Mouse (Mus musculus) urinary bladder, adult 2 months (tissue): ENCODE results near the gene Scfd2. TPM values are rescaled to one million over a fixed set of nuclear protein-coding genes. Genes with fewer than 3 reads are reported as not detected.

ENCODE experiments used
- DNase-seq: peaks from one replicate; pipeline ENCODE4 v3.0.0; 2022; ENCODE audit warnings: low spot score
- polyA plus RNA-seq: library from polyadenylated mRNA; depleted of rRNA; stranded (reverse); fragments of >200 nt; gene quantifications from 2 replicates; pipeline ENCODE4 v1.2.3, GENCODE M21; 2012

Scfd2 gene
- polyA plus RNA-seq, 1 experiment = 9.1 TPM

GRCm38 (mm10) chr5:74242654-74243053, 288.9 kb downstream of the Scfd2 start:
- no peak for DNase-seq

GRCm38 (mm10) chr5:74240926-74241680, 290.5 kb downstream of the Scfd2 start:
- DNase-seq = no peak

GRCm38 (mm10) chr5:74240298-74240697, 291.3 kb downstream of the Scfd2 start:
- no peak for DNase-seq

GRCm38 (mm10) chr5:74239369-74239768, 292.2 kb downstream of the Scfd2 start:
- DNase-seq = no peak

DNA sequence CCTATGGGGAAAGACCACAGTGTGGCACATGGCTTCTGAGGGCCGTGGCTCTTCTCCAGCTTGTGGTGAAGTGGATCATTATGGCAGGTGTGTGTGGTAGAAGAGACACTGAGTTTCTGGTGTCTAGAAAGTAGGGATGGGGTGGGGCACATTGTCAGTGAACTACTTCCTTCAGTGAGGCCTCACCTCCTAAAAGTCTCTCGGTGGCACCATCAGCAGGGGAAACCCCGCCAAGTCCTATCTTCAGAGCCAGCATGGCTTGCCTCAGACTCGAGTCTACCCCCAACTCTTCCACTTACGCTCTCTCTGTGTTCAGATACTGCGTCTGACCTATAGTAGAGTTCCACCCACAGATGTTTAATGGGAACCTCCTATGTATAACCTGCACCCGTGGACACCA, 297.8 kb downstream of the Scfd2 start:
- no peak for DNase-seq

- no peak for DNase-seq
These were observed 301.0 kb downstream of the Scfd2 start for GRCm38 (mm10) chr5:74230525-74230924.

DNA sequence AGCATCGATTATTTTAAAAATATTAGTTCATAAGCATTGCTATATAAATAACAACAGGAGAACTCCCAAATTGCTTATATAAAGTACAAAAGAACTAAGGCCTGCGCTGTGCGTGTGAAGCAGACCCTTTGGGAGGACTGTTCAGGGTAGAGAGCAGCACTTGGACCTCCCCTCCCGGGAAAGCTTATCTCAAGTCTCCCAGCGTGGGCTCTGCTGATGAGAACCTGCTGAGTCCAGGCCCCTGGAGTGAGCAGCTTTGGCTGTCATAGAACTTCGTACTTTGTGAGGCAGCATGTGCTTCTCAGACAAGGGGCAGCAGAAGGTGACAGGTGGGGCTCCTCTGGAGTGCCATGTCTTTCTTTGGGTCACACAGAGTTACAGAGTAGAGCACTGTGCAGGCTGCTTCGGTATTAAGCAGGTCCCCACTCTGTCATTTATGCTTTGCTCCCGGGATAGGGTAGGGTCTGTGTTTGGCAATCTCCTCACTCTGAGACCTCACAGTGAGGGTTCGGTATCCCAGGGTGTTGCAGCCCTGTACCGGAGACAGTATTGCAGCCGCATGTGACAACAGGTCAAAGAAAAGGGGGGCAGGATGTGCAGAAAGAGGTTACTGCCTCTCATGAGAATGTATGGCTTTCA, 301.7 kb downstream of the Scfd2 start:
- no peak for DNase-seq

DNA sequence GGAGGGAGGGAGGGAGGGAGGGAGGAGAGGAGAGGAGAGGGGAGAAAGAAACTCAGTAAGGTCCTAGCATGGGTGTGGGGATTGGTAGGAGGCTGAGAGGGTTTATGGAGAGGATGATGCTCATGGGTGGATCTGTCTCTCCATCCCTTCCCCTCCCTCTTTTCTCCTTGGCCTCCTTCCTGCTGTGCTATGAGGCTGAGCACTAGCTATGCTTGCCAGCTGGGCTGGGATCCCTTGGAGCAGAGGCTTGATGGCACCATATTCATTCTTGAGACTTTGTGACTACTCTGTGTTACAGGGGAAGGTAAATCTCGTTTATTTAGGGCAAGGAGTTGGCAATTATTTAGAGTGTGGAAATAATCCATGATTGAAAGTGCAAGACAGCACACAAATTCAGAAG, 302.6 kb downstream of the Scfd2 start:
- DNase-seq = no peak

- no peak for DNase-seq
These were observed 304.2 kb downstream of the Scfd2 start for GRCm38 (mm10) chr5:74227352-74227751.

DNA sequence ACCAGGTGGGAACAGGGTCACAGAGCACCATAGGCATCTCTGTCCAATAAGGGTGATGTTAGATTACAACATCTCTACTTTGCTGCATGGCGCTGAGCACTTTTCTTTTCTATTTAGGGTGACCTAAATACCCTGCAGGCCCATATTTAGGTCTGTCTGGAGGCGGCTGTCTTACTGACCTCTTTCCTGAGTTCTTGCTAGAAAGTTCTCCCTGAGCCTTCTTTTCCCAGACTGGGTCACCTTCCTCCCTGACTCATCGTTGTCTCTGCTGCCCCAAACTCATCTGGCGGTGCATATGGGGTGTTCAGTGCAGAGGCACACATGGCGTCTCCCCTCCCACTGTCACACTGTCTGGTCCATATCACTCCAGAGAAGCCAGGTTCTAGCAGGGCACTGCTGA, 305.4 kb downstream of the Scfd2 start:
- DNase-seq = no peak

- DNase-seq = no peak
These were observed 307.1 kb downstream of the Scfd2 start for GRCm38 (mm10) chr5:74224480-74224879.

GRCm38 (mm10) chr5:74222626-74223025, 308.9 kb downstream of the Scfd2 start:
- no peak for DNase-seq

DNA sequence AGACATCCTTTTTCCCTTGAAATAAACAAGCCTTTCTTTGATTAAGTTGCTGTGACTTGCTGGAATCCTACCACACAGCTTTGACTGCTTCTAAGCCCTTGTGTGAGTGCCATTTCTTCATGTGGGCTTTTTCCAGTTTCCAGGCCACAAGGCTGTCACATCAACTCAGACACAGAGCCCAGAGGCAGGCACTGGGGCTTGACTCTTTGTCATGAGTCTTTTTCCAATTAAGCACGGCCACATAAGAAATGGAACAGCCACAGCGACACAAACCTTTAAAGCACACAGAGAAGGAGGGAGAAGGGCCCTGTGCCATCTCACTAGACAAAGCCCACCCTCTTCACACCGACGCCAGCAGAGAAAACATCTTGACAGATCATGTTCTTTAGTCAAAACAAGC, 313.0 kb downstream of the Scfd2 start:
- DNase-seq = no peak

- no peak for DNase-seq
These were observed 316.4 kb downstream of the Scfd2 start for GRCm38 (mm10) chr5:74215125-74215524.

- no peak for DNase-seq
These were observed 317.0 kb downstream of the Scfd2 start for GRCm38 (mm10) chr5:74214501-74215110.

DNA sequence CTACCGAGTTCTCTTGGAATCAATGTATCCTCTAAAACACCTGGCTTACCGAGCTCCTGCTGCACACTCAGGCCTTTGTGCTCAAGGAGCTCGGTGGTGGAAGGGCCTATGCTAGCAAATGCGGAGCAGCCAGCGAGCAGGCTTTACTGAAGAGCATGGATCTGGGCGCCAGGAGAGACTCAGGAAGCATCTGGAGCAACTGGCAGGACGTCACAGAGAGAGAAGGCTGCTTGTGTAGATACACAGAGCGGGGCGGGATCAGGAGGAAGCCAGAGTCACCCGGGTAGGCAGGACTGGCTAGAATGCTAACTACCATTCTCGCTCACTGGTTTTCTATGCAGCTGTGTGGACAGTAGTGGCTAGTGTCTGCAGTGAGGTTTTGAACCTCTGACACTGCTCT, 320.2 kb downstream of the Scfd2 start:
- DNase-seq = no peak

GRCm38 (mm10) chr5:74209640-74210039, 321.9 kb downstream of the Scfd2 start:
- DNase-seq = no peak

DNA sequence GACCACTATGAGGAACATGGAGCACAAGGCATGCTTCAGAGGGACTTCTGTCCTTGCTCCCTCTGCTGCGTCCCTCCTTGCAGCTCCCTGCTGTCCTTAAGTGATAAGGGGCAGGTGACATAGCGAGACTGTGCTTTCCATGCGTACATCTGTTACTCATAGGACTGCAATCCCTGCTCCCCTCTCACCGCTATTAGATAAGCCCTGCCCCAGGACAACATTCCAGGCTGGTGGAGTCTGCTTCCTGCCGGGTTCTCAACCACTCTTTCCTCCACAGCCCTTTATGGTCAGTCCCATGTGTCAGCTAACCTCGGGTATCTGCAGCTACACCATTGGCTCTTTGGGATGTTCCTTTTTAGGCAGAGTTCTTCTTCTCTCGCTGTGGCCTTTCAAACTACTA, 323.1 kb downstream of the Scfd2 start:
- no peak for DNase-seq

GRCm38 (mm10) chr5:74207209-74207608, 324.4 kb downstream of the Scfd2 start:
- no peak for DNase-seq

GRCm38 (mm10) chr5:74206649-74207048, 324.9 kb downstream of the Scfd2 start:
- no peak for DNase-seq

DNA sequence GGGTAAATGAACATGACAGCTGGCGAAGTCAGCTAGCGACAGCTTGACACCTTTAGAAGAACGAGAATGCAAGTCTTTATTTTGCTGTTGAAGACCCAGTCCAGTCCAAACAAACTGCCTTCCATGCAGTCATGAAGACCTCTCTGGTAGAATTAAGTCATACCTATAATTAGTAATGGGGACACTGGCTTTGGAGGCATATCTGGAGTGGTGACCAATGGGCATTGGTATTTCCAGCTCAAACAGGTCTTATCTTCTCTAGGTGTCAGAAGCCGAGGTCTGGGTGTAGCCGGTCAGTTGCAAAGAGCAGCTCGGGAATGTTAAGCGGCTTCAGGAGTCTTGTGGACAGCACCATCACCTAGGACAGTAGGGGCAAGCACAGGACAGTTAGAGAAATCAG, 325.5 kb downstream of the Scfd2 start:
- no peak for DNase-seq

GRCm38 (mm10) chr5:74205509-74205908, 326.1 kb downstream of the Scfd2 start:
- no peak for DNase-seq

DNA sequence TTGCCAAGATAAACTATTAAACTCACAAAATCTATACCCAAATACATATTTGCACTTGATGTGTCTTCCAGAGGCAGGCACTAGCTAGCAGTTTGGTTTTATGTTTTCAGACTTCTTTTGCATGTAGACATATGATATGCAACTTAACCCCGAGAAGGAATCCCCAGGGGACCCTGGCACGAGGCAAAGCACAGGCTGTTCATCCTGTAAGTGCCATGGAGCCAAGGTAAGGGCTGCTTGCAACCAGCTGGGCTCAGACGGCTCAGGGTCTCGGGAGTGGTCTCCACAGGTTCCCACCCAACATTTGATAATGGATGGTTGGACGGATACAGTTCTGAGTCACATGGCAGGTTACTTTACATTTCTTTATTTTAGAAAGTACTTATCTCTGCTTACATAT, 327.1 kb downstream of the Scfd2 start:
- DNase-seq = no peak
